Mouse (Mus musculus): ENCODE measurements around the gene Prkd2. TPM values are rescaled to one million over a fixed set of nuclear protein-coding genes. Genes with fewer than 3 reads are reported as not detected.
A peak's percentile ranks its signal among the peaks of the same experiment; 100 is the strongest.

Prkd2 gene
- 26.1 and 29.0 TPM in 2 replicates for polyA plus RNA-seq (2015; fragmentation: Nextera tagmentation; extraction: Ambion mirVana)

DNA sequence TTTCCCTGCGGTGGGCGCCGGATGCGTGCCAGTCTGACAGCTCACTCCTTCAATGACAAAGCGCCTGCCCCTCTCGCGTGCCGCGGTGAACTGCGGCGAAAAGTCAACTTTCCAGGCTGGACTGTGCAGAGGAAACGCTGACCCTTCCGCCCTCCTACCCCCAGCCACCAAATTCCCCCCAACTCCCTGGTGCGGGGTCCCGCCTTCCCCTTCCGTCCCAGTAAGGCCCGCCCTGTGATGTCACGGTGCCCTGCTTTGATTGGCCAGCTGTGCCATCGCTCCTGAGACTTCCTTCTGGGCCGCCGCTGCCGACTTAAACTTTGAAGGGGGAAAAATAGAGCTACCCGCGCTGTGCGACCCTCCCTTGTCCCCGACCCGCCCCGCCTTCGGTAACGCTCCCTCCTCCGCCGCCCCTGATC, at the start of gene Prkd2:
Gene Prkd2 (plus strand): TSS at position 258 of the 419 bp plus-strand sequence.
- Histone ChIP-seq H3K27me3 (replicated peaks; ENCODE audit: insufficient read depth, low read length) (no peaks in the 10 kb centered on the region), H3K9ac (replicated peaks; ENCODE audit: low read depth) (peak within 1 kb of the TSS; percentile 82), H3K27ac (ENCODE audit: low read length) (peak within 1 kb of the TSS; percentile 94), H3K9me3 (ENCODE audit: low read length) (no peaks in the 10 kb centered on the region), H3K4me2 (replicated peaks; ENCODE audit: low read depth, low read length) (peak within 1 kb of the TSS; percentile 98), H3K4me3 (ENCODE audit: low read depth, low read length) (peak within 1 kb of the TSS; percentile 59), H3K4me1 (ENCODE audit: insufficient read depth, low read depth, low read length) (peaks cover 17% of the 10 kb centered on the region; the same call in 1 of the 2 replicates), H3K36me3 (ENCODE audit: insufficient read depth, low read length) (peaks cover 21% of the 10 kb centered on the region; the same call in 1 of the 2 replicates)
- ATAC-seq (peak; percentile 88), DNase-seq (ENCODE audit: low spot score) (peak; percentile 93)
- under 1% methylated on average over 27 of the region's 32 CpGs for WGBS
- TF ChIP-seq EP300 (IDR thresholded peaks at IDR 0.05) (no peak), CTCF (IDR thresholded peaks at IDR 0.05) (no peak)

DNA sequence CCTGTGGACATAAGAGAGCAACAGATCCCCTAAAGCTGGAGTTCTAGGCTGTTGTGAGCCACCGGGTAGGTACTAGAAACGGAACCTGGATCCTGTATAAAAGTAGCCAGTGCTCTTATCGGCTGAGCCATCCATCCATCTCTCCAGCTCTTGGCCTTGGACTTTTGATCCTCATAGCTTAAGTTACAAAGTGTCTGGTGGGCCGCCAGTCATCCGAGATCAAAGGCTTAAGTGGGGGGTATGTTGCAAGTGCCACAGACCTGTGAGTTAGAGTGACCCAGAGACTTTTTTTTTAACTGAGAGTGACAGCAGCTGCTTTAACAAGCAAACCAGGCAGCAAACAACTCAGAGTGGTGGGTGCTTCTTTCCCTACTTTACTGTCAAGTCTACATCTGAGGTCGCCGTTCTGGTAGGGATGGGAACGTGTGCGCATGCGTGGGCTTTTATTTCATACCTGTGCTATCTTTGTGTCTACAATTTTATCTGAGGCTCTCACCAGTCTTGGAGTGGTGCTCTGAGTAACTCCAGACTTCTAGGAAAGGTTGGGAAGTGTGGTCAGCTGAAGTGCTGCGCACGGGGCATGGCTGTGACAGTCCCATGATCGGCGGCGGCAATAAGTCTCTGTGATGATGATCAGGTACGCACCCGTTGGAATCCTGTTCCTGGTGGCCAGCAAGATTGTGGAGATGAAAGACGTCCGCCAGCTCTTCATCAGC, 49.5 kb upstream of the Prkd2 start:
- TF ChIP-seq CTCF (IDR thresholded peaks at IDR 0.05) (no peak), EP300 (IDR thresholded peaks at IDR 0.05) (peak; percentile 72; the same call in 1 of the 2 replicates)
- no peaks in the 10 kb centered on the region for H3K9me3 ChIP-seq (ENCODE audit: low read length)
- H3K4me1 ChIP-seq (ENCODE audit: insufficient read depth, low read depth, low read length), result peaks cover 6% of the 10 kb centered on the region; the same call in 1 of the 2 replicates
- no peaks in the 10 kb centered on the region for H3K27me3 ChIP-seq (replicated peaks; ENCODE audit: insufficient read depth, low read length)
- ATAC-seq (peak; percentile 81), DNase-seq (ENCODE audit: low spot score) (peak; percentile 84)
- H3K36me3 ChIP-seq (ENCODE audit: insufficient read depth, low read length), result peaks cover 15% of the 10 kb centered on the region; the same call in 1 of the 2 replicates
- peak overlapping the region; percentile 84 for H3K27ac ChIP-seq (ENCODE audit: low read length)
- H3K4me3 ChIP-seq (ENCODE audit: low read depth, low read length), result peak overlapping the region; percentile 13; the same call in 1 of the 2 replicates
- H3K4me2 ChIP-seq (replicated peaks; ENCODE audit: low read depth, low read length), result peak overlapping the region; percentile 33; the same call in 1 of the 2 replicates
- 62% methylated on average over 19 of the region's 19 CpGs for WGBS
- H3K9ac ChIP-seq (replicated peaks; ENCODE audit: low read depth), result no peak overlapping the region

DNA sequence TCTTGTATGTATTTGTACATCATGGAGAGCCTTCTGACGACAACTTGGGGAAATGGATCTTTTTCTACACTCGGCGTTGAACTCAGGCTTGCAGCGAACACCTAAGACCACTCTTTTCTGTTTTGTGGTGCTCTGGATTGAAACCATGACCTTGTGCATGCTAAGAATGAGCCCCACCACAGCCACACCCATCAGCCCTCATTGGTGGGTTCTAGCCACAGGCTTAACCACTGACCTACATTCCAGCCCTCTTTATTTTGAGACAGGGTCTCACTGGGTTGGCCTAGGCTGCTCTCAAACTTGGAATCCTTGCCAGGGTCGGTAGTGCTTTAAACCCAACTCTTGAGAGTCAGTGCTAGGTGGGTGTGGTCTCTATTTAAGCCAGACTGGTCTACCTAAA, 47.8 kb upstream of the Prkd2 start:
- no peak overlapping the region for H3K4me2 ChIP-seq (replicated peaks; ENCODE audit: low read depth, low read length)
- TF ChIP-seq CTCF (IDR thresholded peaks at IDR 0.05) (no peak), EP300 (IDR thresholded peaks at IDR 0.05) (no peak)
- H3K9ac ChIP-seq (replicated peaks; ENCODE audit: low read depth), result no peak overlapping the region
- H3K4me1 ChIP-seq (ENCODE audit: insufficient read depth, low read depth, low read length), result peaks cover 6% of the 10 kb centered on the region; the same call in 1 of the 2 replicates
- peaks cover 13% of the 10 kb centered on the region; the same call in 1 of the 2 replicates for H3K36me3 ChIP-seq (ENCODE audit: insufficient read depth, low read length)
- H3K9me3 ChIP-seq (ENCODE audit: low read length), result no peaks in the 10 kb centered on the region
- no peak overlapping the region for H3K27ac ChIP-seq (ENCODE audit: low read length)
- DNase-seq (ENCODE audit: low spot score), result no peak
- WGBS, result 72% methylated on average over 5 of the region's 5 CpGs
- no peak overlapping the region for H3K4me3 ChIP-seq (ENCODE audit: low read depth, low read length)
- H3K27me3 ChIP-seq (replicated peaks; ENCODE audit: insufficient read depth, low read length), result no peaks in the 10 kb centered on the region
- no peak for ATAC-seq

DNA sequence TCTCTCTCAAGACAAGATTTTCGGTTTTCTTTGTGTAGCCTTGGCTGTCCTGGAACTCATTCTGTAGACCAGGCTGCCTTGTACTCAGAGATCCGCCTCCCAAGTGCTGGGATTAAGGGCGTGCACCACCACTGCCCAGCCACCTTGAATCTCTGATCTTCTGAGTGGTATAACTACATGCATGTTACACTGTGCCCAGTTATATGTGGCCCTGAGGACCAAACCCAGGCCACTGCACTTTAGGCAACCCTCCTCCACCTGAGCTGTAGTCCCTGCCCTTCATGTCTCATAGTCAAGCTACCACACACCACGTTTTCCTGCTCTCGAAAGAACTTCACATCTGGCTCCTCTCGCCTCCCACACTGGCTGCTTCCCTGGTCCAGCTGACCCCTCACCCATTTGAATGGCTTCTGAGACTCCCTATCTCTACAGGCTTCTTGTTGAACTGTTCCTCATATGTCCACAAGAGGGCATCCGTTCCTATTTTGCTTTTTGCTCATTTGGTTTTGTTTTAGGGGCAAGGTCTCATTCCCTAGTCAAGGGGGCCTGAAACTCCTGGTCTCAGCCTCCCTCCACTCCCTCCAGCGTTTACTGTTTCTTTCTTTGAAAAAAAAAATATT, 38.2 kb upstream of the Prkd2 start:
- TF ChIP-seq CTCF (IDR thresholded peaks at IDR 0.05) (peak; percentile 84), EP300 (IDR thresholded peaks at IDR 0.05) (no peak)
- no peak overlapping the region for H3K9ac ChIP-seq (replicated peaks; ENCODE audit: low read depth)
- H3K27ac ChIP-seq (ENCODE audit: low read length), result no peak overlapping the region
- no peak overlapping the region for H3K4me2 ChIP-seq (replicated peaks; ENCODE audit: low read depth, low read length)
- H3K36me3 ChIP-seq (ENCODE audit: insufficient read depth, low read length), result no peaks in the 10 kb centered on the region
- peak; percentile 40; the same call in 1 of the 2 replicates for ATAC-seq
- DNase-seq (ENCODE audit: low spot score), result peak; percentile 63
- WGBS, result 30% methylated on average over 8 of the region's 8 CpGs
- no peak overlapping the region for H3K4me3 ChIP-seq (ENCODE audit: low read depth, low read length)
- no peaks in the 10 kb centered on the region for H3K9me3 ChIP-seq (ENCODE audit: low read length)
- H3K4me1 ChIP-seq (ENCODE audit: insufficient read depth, low read depth, low read length), result no peaks in the 10 kb centered on the region
- no peaks in the 10 kb centered on the region for H3K27me3 ChIP-seq (replicated peaks; ENCODE audit: insufficient read depth, low read length)

DNA sequence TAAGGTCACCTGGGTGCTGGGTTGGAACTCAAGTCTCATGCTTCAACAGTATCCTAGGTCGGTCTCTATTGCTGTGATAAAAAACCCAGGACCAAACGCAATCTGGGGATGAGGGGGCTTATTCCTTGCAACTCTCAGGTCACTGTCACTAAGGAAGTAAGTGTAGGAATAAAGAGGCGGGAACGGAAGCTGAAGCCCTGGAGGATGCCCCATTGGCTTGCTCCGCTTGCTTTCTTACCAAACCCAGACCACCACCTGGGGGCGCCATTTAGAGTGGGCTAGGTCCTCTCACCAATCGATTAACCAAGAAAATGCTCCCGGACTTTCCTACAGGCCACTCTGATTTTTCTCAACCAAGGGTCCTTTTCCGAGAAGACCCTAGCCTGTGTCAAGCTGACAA, 34.8 kb upstream of the Prkd2 start:
- 0 out of 2 replicates have a peak, but pooled peaks cover 6% of the 10 kb centered on the region for H3K4me1 ChIP-seq (ENCODE audit: insufficient read depth, low read depth, low read length)
- no peaks in the 10 kb centered on the region; the same call in 1 of the 2 replicates for H3K36me3 ChIP-seq (ENCODE audit: insufficient read depth, low read length)
- H3K4me3 ChIP-seq (ENCODE audit: low read depth, low read length), result no peak overlapping the region
- TF ChIP-seq EP300 (IDR thresholded peaks at IDR 0.05) (no peak), CTCF (IDR thresholded peaks at IDR 0.05) (peak; percentile 38)
- H3K9ac ChIP-seq (replicated peaks; ENCODE audit: low read depth), result no peak overlapping the region
- H3K4me2 ChIP-seq (replicated peaks; ENCODE audit: low read depth, low read length), result no peak overlapping the region
- H3K9me3 ChIP-seq (ENCODE audit: low read length), result no peaks in the 10 kb centered on the region
- H3K27ac ChIP-seq (ENCODE audit: low read length), result no peak overlapping the region
- no peak for DNase-seq (ENCODE audit: low spot score)
- no peaks in the 10 kb centered on the region for H3K27me3 ChIP-seq (replicated peaks; ENCODE audit: insufficient read depth, low read length)
- WGBS, result 87% methylated on average over 9 of the region's 9 CpGs
- ATAC-seq, result no peak

DNA sequence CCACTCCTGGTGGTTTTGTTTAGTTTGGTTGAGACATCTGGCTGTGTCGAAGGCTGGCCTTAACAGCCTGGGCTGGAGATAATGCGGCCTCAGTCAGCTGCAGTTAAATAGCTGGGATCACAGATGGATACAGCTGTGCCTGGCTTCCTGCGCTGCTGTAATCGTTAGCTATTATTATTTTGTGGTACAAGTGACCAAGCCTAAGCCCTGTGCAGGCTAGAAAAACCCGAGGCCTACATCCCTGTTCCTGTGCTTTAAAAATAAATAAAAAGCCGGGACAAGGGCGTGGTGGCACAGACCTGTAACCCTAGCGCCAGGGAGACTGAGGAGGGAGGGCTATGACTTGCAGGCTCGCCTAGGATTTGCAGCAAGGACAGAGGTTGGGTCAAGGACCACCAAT, 34.1 kb upstream of the Prkd2 start:
- Histone ChIP-seq H3K36me3 (ENCODE audit: insufficient read depth, low read length) (no peaks in the 10 kb centered on the region; the same call in 1 of the 2 replicates), H3K4me2 (replicated peaks; ENCODE audit: low read depth, low read length) (no peak overlapping the region), H3K27ac (ENCODE audit: low read length) (no peak overlapping the region), H3K9me3 (ENCODE audit: low read length) (no peaks in the 10 kb centered on the region), H3K27me3 (replicated peaks; ENCODE audit: insufficient read depth, low read length) (no peaks in the 10 kb centered on the region), H3K9ac (replicated peaks; ENCODE audit: low read depth) (no peak overlapping the region), H3K4me3 (ENCODE audit: low read depth, low read length) (no peak overlapping the region), H3K4me1 (ENCODE audit: insufficient read depth, low read depth, low read length) (0 out of 2 replicates have a peak, but pooled peaks cover 6% of the 10 kb centered on the region)
- ATAC-seq (peak; percentile 12; the same call in 1 of the 2 replicates), DNase-seq (ENCODE audit: low spot score) (peak; percentile 28)
- 62% methylated on average over 9 of the region's 9 CpGs for WGBS
- no peak for TF ChIP-seq EP300 (IDR thresholded peaks at IDR 0.05)
- no peak for TF ChIP-seq CTCF (IDR thresholded peaks at IDR 0.05)

Measured in lung, postnatal 0 days (tissue).